Mouse (Mus musculus) retina, adult 2 months (tissue): Measurements from ENCODE around the gene Cltc.
"Not testable (repeated sequence)": the region's sequence is repeated elsewhere in the genome, so short reads cannot be mapped to it uniquely, and the experiment has no call there.

Source experiments
- DNase-seq: peaks from one replicate; pipeline ENCODE4 v3.0.0-alpha.2; 2012; ENCODE audit warnings: low read depth, low spot score

Gene Cltc

GRCm38 (mm10) chr11:86738956-86739355 is 18.4 kb downstream of the Cltc start:
- no peak for DNase-seq

GRCm38 (mm10) chr11:86738308-86738707 is 19.1 kb downstream of the Cltc start:
- DNase-seq, result not testable (repeated sequence)

- no peak for DNase-seq
Measured at GRCm38 (mm10) chr11:86737301-86738000, 19.9 kb downstream of the Cltc start.

GRCm38 (mm10) chr11:86734993-86735392 is 22.4 kb downstream of the Cltc start:
- no peak for DNase-seq

GRCm38 (mm10) chr11:86734241-86734939 is 23.0 kb downstream of the Cltc start:
- no peak for DNase-seq

GRCm38 (mm10) chr11:86731443-86731842 is 25.9 kb downstream of the Cltc start:
- DNase-seq, result no peak

- DNase-seq, result no peak
Measured at GRCm38 (mm10) chr11:86725607-86726006, 31.8 kb downstream of the Cltc start.

GRCm38 (mm10) chr11:86724982-86725381 is 32.4 kb downstream of the Cltc start:
- DNase-seq, result no peak

- no peak for DNase-seq
Measured at GRCm38 (mm10) chr11:86724004-86724403, 33.4 kb downstream of the Cltc start.

- no peak for DNase-seq
Measured at GRCm38 (mm10) chr11:86719390-86719789, 38.0 kb downstream of the Cltc start.

GRCm38 (mm10) chr11:86718369-86718768 is 39.0 kb downstream of the Cltc start:
- no peak for DNase-seq

- DNase-seq, result no peak
Measured at GRCm38 (mm10) chr11:86717306-86718065, 39.9 kb downstream of the Cltc start.

- no peak for DNase-seq
Measured at GRCm38 (mm10) chr11:86714606-86715005, 42.8 kb downstream of the Cltc start.

GRCm38 (mm10) chr11:86701151-86701550 is 56.2 kb downstream of the Cltc start:
- no peak for DNase-seq

GRCm38 (mm10) chr11:86695461-86695860 is 61.9 kb downstream of the Cltc start:
- DNase-seq, result no peak

- no peak for DNase-seq
Measured at GRCm38 (mm10) chr11:86692546-86692945, 64.8 kb downstream of the Cltc start.

GRCm38 (mm10) chr11:86691956-86692355 is 65.4 kb downstream of the Cltc start:
- no peak for DNase-seq

GRCm38 (mm10) chr11:86691482-86691881 is 65.9 kb downstream of the Cltc start:
- DNase-seq, result no peak

GRCm38 (mm10) chr11:86690383-86690782 is 67.0 kb downstream of the Cltc start:
- no peak for DNase-seq

- no peak for DNase-seq
Measured at GRCm38 (mm10) chr11:86685366-86685765, 72.0 kb downstream of the Cltc start.

- DNase-seq, result no peak
Measured at GRCm38 (mm10) chr11:86684126-86685012, 73.0 kb downstream of the Cltc start.
